Comparison of ENCODE assay signal across 8 mouse cellular contexts in the genomic region with DNA sequence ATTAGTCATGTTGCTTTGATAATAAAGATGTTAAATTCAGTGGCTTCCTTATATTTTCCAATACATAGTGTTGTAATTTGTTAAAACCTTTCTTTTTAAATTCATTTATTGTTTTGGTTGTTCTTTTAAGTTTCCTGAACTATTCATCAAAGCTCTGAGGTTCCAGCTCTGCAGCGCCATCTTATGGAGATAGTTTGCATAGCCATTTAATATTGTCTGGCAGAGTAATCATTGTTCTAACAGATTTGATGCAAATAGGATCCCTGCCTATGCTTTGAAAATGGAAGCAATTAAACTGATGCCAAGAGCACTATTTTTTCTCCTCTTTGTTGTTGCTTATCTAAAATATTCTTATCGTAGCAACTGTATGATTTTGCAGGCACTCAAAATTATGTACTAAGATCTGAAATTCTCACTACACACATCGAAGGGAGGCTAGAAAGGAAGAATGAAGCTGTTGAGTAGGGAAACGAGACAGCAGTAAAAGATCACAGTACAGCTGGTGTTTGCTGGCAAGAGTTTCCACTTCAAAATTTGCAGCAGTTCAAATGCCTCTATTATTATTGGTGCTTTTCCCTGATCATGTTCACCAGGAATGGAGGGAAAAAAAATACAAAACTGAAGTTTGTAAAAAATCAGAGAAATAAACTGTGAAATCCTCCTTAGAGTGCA.
DNase-seq lines count a peak whose midpoint lies in the region; ATAC-seq lines count a peak whose summit lies in the region.

No protein-coding gene starts in this region.

- H3K4me3 ChIP-seq in neural tube, embryonic 13.5 days: no peak overlapping the region

- no peaks in the 10 kb centered on the region for H3K27me3 ChIP-seq in neural tube, embryonic 13.5 days

- peak; percentile 12 for DNase-seq in kidney, postnatal 14 days
- no peak for DNase-seq in kidney, adult 8-10 months
- peak; percentile 71 for DNase-seq in brain, adult 2 months (ENCODE audit: low read depth, low spot score)
- peak; percentile 17 to 89 for DNase-seq in frontal cortex, adult 2 months (ENCODE audit: extremely low spot score in 1 of 2, low spot score in 1 of 2)
- no peak for DNase-seq in natural killer cell, adult 2 months (ENCODE audit: low spot score in 2 of 2)
- DNase-seq in heart, adult 8-10 months (ENCODE audit: low spot score): no peak
- no peak for DNase-seq in gastrocnemius, adult 18-20 months (ENCODE audit: low spot score)

- no peaks in the 10 kb centered on the region for H3K36me3 ChIP-seq in neural tube, embryonic 13.5 days

- 0 out of 2 replicates have a peak overlapping the region, but pooled peaks have one; percentile 20 for H3K27ac ChIP-seq in neural tube, embryonic 13.5 days (replicated peaks)

- 30% methylated on average over 4 of the region's 4 CpGs for WGBS in neural tube, embryonic 13.5 days

- ATAC-seq in neural tube, embryonic 13.5 days (ENCODE audit: low read depth): no peak

- H3K9me3 ChIP-seq in neural tube, embryonic 13.5 days: no peaks in the 10 kb centered on the region

- no peak overlapping the region for H3K9ac ChIP-seq in neural tube, embryonic 13.5 days

- H3K4me1 ChIP-seq in neural tube, embryonic 13.5 days (replicated peaks): no peaks in the 10 kb centered on the region

- no peak overlapping the region for H3K4me2 ChIP-seq in neural tube, embryonic 13.5 days

Comparison
In these comparisons a context has a peak if more than half of its experiments do, and no peak if none do; other contexts are left out.
1. DNase-seq: peak in kidney, postnatal 14 days (single experiment), brain, adult 2 months (single experiment) and frontal cortex, adult 2 months (2 of 2); none in kidney, adult 8-10 months (0 of 2), natural killer cell, adult 2 months (0 of 2), heart, adult 8-10 months (single experiment) and gastrocnemius, adult 18-20 months (single experiment).